Mouse (Mus musculus) adrenal gland, postnatal 36 days (tissue): ENCODE data around the gene Zfp335. TPM values are rescaled to one million over a fixed set of nuclear protein-coding genes. Genes with fewer than 3 reads are reported as not detected.

Experiments
- DNase-seq, 2 experiments: peaks; one replicate each; pipeline ENCODE4 v3.0.0; 2021; ENCODE audit warnings: mixed read lengths in 1 of 2
- long read RNA-seq, 2 experiments: library from polyadenylated mRNA; stranded (forward); transcript quantifications; one replicate each; pipeline ENCODE4 v2.0.0; 2021; ENCODE audit warnings: borderline sequencing depth in 2 of 2
- total RNA-seq, 2 experiments: library from RNA; stranded (reverse); gene quantifications; 2 replicates each; pipeline ENCODE4 v1.2.3; 2021

Gene Zfp335
- total RNA-seq, result 10 to 100 TPM; 14.8 to 18.3 TPM
- long read RNA-seq, experiment 1, partial matches to known transcripts, result 3 of 5 reads
- long read RNA-seq, experiment 1, other reads (novel, unspliced or antisense), result 2 of 5 reads
- long read RNA-seq, experiment 2, full-length matches to known transcripts, result 1 of 5 reads
- long read RNA-seq, experiment 2, partial matches to known transcripts, result 3 of 5 reads
- long read RNA-seq, experiment 2, other reads (novel, unspliced or antisense), result 1 of 5 reads

DNA sequence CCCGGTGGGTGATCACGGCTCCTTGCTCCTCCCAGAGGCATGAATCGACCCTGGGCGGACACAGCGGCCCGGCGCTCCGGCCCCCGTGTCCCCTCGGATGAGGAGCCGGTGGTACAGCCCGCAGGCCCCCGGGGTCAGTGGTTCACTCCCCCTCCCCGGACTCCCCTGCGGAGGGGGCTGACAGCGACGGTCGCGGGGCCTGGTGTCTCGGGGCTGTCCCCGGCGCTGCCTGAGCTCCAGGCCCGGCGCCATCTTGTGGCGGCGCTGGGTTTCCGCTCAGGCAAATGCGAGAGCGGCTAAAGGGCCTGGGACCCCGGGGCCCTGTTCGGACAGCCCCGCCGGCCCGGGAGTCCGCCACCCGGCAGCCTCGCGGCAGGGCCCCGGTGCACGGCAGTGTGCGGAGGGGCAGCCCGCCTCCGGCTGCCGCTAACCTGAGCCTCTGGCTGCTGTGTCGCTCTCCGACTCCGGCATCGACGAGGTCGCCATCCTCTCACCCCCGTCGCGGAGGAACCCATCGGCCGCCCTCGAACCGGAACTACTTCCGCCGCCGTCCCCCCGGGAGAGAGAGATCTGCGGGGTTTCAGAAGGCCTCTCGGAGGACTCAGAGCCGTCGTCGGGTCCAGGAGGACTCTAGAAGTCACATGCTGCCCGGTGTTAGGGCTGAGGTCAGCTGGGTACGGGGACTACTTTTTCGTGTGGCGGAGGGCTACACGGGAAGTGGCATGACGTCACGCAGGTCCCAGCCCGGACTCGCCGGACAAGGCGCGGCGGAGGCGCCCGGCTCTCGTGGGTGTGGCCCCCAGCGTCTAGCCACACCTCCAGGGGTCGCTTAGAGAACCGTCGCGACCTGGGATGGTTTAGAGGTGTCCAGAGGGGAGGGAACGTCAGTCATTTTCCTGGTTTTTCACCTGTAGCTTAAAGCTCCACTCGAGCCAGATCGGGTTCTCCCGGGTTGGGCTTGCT, at the start of gene Zfp335:
TSS of gene Zfp335 (minus strand) at position 672 of the 963 bp plus-strand sequence.
- peak; percentile 94 to 97 for DNase-seq

DNA sequence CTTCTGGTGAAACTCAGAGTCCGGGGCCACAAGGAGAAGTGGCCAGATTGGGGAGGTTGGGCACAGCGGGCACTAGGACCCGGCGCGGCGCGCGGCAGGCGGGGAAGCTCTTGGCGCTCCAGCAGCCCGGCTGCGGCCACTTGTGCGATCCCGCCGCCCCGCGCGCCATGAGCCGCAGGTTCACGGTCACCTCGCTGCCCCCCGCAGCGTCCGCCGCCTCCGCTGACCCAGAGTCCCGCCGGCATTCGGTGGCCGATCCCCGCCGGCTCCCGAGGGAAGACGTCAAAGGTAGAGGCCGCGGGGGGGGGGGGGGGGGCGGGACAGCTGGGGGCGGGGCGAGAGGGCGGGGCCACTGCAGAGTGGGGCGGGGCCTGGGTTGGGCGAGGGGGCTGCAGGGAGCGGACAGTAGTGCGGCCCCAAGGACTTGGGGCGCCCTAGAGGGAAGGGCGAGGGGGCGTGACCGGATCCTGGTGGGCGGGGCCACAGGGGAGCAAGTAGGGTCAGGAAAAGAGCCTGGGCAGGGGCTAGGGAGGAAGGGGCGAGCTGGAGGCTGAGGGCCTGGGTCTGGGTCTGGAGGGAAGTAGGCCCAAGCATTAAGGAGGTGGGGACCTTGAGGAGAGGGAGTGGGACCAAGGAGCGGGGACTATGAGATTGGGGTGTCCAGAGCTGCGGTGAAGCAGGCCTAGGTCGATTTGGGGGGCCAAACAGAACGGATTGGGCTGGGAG, 49.3 kb upstream of the Zfp335 start, which contains the start of gene Slc12a5:
TSS of gene Slc12a5 (plus strand) at position 87 of the 726 bp plus-strand sequence.
- DNase-seq, result peak; percentile 80 to 87

DNA sequence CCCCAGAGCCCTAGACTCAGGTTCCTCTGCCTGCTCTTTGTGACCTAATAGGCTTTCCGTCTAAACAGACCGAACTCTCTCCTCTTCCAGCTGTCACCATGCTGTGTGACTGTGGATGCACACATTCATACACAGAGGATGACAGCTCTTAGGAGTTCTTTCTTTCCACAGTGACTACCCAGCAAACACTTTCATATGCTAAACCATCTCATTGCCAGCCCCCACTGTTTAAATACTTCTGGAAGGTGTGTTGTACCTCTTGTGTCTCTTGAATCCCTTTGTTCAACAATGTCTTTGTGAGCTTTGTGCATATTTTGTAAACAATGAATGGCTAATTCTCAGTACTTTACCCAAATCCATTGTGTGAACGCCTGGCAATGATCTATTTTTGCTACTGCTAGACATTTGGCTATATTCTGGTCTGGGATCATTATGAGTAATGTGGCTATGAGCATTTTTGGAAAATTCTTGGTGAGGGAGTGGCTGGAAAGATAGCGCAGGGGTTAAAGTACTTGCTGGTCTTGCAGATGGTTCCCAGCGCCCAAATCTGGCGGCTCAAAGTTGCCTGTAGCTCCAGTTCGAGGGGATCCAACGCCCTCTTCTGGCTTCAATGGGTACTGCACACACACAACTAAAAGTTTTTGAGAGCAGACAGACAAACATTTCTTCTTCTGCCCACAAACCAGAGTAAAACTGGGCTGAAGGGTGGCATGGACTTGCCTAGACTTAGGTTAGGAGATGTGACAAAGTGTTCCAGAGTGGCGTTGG, 46.2 kb upstream of the Zfp335 start:
- DNase-seq, result no peak

DNA sequence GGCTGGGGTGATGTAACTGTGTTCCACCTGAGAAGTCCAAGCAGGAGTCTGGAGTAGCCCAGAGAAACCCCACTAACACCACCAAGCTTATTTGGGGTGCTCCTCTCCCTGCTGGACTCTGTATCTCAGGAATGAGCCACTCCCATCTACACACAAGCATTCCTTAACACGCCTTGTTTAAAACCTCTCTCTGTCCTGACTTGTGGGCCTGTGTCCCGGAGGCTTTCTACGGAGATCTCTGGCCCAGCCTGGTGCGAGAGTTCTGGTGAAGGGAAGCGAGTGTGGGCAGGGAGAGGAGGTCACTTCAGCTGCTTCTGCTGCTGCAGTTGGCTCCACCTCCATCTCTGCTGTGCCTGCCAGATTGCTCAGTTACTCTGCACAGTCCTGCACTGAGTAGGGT, 44.6 kb upstream of the Zfp335 start:
- no peak for DNase-seq

DNA sequence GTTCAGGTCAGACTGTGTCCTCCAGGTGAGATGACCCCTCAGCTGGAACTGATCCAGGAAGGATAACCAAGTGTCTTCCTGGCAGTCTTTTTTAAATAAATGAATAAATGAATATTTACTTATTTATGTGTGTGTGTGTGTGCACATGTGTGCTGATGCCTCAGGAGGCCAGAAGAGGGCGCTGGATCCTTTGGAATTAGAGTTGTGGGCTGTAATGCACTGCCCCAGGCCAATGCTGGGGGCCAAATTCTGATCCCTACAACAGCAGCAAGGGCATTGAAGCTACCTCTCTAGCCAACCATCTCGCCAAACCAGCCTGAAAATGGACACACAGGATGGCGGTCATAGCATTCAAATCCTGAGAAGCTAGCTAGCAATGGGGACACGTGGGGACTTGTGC, 44.2 kb upstream of the Zfp335 start:
- no peak for DNase-seq

- DNase-seq, result peak; percentile 88 to 92
Measured at GRCm38 (mm10) chr2:164953224-164953623, 41.7 kb upstream of the Zfp335 start.

DNA sequence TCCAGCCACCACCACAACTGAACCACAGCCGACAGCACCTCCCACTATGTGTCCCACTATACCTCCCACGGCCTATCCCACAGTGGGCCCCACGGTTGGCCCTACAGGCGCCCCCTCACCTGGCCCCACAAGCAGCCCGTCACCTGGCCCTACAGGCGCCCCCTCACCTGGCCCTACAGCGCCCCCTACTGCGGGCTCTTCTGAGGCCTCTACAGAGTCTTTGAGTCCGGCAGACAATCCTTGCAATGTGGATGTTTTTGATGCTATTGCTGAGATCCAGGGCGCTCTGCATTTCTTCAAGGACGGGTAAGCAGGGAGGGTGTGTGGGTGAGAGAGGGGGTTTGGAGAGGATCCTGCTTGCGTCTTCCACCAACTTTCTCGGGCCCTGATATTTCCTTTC, 40.9 kb upstream of the Zfp335 start:
- DNase-seq, result no peak

DNA sequence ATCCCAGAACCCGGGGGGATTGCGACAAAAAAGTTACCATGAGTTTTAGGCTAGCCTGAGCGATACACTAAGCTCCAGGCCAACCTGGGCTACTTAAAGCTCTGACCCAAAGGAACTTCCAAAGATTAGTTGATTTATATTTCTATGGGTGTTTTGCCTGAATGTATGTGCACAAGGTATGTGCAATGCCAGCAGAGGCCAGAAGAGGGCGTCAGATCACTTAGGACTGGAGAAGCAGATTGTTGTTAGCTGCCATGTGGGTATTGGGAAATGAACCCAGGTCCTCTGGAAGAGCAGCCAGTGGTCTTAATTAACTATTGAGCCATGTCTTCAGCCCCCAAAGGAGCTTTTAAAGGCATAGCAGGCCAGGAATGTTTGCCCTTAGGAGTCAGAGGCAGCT, 40.2 kb upstream of the Zfp335 start:
- DNase-seq, result no peak

- DNase-seq, result peak; percentile 39 to 43
Measured at GRCm38 (mm10) chr2:164950501-164950900, 38.9 kb upstream of the Zfp335 start.

GRCm38 (mm10) chr2:164948962-164949361, 37.4 kb upstream of the Zfp335 start:
- no peak for DNase-seq

DNA sequence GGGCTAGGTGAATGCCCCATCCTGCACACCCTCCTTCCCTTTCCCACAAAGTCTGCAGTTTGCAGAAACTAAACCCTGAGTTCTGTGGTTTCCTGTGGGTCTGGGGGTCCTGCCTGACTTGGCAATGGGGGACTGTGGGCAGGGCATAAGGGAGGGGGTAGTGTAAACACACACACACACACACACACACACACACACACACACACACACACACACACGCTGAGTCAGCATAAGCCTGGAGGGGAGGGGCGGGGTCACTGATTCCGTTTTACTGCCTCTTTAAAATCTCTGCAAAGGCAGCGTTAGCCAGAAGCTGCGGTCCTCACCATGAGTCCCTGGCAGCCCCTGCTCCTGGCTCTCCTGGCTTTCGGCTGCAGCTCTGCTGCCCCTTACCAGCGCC, 36.4 kb upstream of the Zfp335 start:
- DNase-seq, result no peak

DNA sequence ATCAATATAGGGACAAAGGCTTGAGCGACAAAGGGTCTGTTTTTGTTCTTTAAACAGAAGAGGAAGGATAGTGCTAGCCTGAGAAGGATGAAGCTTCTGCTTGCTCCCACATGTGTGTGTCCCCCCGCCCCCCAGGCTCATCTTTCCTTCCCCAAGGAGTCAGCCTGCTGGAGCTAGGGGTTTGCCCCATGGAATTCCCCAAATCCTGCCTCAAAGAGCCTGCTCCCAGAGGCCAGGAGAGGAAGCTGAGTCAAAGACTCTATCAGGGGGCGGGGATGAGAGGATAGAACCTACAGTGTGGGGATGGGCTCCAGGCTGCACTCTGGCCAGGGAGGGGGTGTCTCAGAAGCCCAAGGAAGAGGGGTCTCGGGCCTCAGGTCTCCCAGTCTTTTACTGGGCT, 35.9 kb upstream of the Zfp335 start:
- no peak for DNase-seq

DNA sequence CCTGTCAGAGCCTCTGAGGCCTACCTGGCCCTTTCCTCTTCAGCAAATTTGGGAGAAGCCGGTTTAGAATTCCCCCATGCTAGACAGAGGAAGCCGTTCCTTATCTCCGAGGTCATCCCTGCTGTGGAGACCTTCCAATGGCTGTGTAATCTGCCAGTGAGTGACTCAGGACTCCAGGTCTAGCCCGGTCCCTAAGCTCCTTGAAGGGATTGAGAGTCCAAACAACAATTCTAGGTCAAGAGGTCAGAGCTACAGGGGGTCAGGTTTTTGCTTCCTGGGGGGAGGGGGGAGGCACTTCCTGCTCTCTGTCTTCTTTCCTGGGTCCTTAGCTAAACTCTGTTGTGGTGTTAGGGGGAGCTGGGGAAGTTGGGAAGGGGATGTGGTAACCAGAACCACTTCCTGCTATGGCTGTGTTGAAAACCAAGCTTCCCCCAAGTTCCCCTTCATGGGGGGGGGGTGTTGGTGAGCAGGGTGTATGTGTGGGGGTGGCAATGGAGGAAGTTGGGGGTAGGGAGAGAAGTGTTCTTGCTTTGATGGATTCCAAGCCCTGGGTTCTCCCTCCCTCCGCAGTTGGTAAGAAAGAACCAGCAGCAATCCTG, 31.2 kb upstream of the Zfp335 start:
- peak; percentile 44 to 58 for DNase-seq

- DNase-seq, result no peak
Measured at GRCm38 (mm10) chr2:164940140-164940830, 28.7 kb upstream of the Zfp335 start, which contains the start of gene Mmp9. TSS of gene Mmp9 (plus strand) at chr2:164940780.

DNA sequence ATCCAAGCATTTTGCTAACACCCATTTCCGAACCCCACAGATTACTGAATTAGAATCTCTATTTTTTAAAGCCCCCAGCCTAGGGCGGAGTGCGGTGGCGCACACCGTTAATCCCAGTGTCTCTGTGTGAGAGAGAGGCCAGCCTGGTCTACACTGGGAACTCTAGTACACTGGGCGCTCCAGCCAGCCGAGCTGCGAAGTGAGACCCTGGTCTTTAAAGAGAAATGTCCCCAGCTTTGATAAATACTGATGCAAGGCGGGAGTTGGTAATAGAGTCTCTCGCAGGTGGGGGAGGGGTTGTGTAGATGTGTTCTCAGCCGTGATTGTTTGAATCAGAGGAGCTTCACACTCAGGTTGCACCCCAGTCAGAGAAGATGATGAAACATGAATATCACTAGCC, 27.5 kb upstream of the Zfp335 start:
- DNase-seq, result no peak

DNA sequence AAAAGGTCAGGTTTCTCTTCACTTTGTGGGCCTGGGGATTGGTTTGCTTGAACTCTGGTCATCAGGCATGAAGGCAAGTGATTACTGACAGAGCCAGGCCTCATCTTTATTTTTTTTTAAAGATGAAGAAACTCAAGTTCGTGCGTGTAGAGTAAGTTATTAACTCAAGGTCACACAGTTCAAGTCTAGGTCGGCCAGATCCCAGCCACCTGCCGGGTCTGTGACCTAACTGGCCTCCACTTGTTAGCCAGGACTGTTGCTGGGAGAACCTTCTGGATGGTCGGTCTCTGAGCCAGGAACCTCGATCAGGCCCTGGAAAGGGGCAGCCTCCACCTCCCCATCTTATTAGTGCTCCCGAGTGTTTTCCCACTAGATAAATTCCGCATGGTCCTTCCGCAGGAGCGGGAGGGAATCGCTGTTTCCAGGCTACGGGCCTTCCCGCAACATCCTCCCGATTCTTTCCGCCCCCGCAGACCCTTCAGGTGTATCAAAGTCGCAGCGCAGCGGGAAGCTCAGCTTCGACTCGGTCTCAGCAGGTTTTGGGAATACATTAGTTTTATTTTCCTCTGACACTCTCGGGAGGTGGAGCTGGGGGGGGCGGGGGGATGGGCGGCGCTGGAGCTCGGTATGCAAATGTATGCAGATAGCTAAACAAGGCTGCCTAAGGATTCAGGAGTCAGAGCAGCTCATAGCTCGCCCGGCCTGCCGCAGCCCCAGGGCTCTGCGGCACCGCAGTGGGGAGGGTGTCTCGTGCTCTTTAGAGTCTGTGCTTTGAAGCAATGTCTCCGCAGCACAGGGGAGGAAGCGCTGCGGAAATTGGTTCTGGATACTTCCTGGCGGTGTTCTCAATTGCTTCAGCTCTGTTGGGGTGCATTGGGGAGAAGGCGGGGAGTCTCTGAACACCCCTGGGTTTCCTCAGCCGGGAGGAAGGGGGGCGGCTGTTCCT, 26.9 kb upstream of the Zfp335 start:
- peak; percentile 53 to 60 for DNase-seq

GRCm38 (mm10) chr2:164935991-164936390, 24.4 kb upstream of the Zfp335 start:
- DNase-seq, result no peak

DNA sequence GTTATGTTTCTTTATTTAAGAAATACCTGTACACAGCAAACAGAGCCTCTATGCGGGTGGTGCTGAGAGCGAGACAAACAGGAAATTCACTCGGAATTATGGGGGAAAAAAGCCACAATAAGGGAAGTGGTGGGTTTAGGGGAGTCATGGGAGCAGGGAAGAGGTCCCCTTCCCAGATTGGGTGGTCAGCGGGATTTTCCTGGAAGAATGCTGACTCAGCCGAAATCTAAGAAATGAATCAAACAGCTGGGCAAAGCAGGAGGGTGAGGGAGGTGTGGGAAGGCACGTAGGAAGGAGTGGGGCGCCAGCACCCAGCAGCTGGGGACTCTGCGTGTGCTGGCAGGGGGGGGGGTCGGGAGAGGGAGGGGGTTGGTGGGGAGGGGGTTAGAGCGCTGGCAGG, 22.0 kb upstream of the Zfp335 start:
- DNase-seq, result no peak
